Mouse (Mus musculus) gonadal fat pad, adult 2 months (tissue): ENCODE measurements around the gene Cdca7. TPM values are rescaled to one million over a fixed set of nuclear protein-coding genes. Genes with fewer than 3 reads are reported as not detected.

Experiments
- DNase-seq: peaks from one replicate; pipeline ENCODE4 v3.0.0-alpha.2; 2012; ENCODE audit warnings: low read depth
- polyA plus RNA-seq: library from polyadenylated mRNA; depleted of rRNA; stranded (reverse); fragments of >200 nt; gene quantifications from 2 replicates; pipeline ENCODE4 v1.2.3, GENCODE M21; 2012

The Cdca7 gene
- polyA plus RNA-seq, 1 experiment: 5.6 TPM

DNA sequence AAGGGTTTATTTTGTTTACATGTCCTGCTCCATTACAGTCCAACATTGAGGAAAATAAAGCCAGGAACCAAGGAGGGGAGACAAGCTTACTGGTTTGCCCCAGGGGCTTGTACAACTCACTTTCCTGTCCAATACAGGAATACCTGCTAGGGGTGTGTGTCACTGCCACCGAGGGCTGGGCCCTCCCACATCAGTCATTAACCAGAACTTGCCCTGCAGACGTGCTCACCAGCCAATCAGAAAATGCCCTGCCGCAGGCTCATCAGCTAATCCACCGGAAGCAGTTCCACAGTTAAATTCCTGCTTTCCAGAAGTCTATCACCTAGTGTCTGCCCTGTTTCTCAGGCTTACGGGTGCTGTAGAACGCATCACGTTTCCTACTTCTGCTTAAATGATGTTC lies 15.7 kb downstream of the Cdca7 start:
- DNase-seq: no peak

DNA sequence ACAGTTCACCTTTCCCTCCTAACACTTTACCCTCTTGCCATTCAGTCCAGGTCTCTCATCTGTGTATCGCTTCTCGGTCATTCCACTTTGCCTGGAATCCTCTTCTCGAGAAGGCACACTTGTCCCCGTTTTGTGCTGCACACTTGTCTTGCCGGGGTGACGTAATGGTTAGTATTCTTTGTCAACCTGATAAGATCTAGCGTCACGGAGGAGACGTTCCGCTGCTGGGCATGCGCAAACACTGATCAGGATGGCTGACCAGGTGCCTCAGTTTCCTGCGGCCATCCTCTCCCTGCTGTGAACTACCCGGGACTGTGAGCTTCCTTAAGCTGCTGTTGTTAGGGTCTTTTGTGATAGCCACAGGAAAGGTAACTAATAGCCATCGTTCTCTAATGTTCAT lies 17.1 kb downstream of the Cdca7 start:
- no peak for DNase-seq

DNA sequence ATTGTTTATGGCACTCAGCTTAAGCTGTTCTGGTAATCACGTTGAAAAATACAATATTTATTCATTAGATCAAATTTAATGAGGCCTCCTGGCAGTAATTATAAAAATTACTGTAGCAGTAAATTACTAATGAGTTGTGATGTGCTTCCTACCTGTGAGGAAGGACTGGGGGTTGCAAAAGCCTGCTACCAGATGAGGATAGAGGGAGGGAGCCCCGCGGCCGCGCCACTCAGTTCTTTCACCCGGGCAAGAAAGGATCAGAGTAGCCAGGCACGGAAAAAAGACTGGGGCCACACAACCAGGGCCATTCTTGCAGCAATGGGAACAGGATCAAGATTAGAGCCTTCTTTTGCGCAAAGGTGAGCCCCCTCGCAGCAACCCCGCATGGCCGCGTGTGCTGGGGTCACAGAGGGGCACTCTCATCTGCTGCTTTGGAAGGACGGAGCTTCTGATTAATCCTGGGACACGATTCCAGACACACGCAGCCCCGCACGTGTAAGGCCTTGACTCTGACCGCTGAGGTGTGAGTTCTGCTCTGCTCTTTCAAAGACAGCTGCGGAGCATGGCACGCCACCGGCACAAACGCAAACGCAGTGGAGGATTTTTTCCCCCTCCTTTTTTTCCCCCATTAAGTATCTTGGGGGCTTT lies 23.2 kb downstream of the Cdca7 start:
- DNase-seq: no peak

DNA sequence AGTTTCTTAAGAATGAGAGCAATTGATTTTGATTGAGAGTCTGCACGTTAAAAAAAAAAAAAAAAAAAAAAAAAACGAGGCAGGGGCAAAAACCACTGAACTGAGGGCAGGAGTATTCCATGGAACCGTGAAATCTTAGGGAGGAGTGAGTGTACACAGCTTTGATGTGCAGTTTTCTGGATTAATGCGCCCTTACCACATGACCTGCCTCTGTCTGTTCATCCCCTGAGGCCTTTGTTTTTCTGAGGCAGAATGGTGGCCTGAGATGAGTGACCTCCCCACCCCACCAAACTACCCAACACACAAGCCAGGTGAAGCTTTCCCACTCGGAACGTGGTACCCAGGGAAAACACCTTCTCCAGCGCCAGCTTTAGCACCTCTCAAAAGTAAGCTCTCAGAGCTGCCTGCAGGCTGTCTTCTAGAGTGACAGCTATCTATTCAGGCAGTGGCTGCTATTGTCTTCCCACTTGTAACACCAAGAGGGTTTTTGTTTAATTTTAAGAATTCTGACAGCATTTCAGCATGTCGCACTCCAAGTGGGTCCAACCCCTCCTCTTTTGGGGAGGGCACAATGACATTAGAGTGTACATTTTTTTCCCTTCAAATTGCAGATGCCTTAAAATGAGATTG lies 23.9 kb downstream of the Cdca7 start:
- no peak for DNase-seq

DNA sequence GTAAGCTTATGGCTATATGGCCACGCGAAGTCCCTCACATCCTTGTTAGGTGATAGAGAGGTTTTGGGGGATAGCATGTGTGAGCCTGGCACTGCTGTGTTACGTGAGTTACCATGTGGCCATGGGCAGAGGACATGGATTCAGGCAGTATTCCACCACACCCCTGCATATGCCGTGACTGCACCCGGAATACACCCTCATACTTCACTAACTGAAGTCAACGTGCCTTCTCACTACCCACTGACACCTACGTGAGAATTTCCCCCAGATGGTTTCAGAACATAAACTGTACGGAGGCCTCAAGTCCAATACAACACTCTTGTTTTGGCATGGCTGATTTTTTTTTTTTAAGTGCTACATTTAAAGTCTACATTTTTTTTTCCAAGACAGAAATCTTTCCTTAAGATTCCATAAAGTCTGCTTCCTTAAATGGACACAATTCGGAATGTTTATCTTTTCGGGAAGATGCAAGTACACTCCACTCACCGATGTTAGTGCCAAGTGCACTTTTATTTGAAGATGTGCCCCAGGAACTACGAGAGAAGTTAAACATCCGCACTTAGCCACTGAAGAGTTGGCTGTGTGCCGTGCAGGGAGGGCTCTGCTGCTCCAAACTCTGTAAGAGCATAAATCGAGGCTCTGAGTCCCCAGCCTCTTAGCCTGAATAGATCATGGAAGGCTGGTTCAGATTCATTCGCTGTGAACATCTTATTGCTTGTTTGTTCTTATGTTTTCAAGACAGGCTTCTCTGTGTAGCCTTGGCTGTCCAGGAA lies 26.3 kb downstream of the Cdca7 start:
- DNase-seq: no peak

DNA sequence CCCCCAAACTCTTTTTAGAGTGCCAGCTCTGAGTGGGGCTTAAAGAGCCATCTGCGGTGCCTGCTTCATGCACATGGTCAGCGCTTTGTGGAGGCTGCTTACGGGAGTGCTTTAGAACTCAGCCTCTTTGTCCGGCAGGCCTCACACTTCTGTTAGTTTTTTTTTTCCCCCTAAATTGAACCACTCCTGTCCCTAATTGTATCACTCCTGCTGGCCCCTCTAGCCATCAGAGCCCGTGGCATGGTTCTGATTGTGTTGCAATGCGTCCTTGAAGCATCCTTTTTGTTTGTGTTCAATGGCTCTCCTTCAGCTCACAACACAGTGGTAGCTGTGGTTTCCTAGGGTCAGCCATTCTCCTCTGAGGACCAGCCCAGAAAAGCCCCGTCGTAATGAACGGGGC lies 27.7 kb downstream of the Cdca7 start:
- no peak for DNase-seq

DNA sequence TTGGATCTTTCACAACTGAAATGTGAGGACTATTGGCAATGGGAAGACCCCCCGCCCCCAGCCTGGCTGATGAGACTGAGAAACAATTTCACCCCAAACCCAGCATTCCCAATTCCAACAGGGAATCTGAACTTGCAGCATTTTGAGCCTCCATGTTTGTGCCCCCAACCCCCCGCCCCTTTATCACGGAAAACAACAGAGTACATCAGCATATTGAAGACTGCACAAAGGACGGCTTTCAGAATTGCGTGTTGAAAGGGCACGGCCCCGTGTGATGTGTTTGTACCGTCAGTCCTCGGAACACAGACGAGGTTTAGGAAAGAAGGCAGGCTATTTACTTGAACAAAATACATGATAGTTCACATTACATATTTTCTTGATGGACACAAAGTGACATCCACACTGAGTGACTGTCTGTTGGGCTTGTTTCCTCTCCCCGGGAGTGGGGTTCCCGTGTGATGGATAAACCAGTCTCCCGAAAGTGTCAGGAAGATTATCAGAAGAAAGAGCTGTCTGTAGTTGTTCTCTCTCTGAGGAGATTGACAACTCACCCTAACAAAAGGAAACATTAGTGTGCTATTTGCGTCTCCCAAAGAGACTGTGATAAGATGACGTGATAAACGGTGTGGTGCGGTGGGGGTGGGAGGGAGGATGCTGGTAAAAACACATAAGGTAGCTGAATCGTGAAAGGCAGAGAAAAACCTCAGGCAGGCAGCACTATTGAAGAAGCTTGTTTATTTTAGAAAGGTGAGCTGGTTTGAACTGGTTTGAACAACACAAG lies 32.1 kb downstream of the Cdca7 start:
- no peak for DNase-seq

DNA sequence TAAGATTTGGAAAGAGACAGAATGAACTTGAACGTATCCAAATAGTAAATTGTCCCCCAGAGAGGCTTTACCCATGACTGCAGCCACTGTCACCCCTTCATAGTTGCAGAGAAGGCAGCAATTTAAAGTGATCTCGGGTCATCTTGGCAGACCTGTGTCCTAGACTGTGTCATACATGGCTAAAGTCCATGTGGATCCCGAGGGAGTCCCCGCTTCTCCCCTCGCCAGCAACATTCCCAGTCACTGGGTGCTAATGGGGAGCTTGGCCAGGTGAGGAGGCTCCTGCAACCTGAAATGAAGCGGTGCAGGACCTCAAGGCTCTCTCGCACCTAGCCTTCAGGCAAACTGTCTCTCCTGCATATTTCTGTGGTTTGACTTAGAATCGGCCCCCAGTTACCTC lies 32.9 kb downstream of the Cdca7 start:
- no peak for DNase-seq

DNA sequence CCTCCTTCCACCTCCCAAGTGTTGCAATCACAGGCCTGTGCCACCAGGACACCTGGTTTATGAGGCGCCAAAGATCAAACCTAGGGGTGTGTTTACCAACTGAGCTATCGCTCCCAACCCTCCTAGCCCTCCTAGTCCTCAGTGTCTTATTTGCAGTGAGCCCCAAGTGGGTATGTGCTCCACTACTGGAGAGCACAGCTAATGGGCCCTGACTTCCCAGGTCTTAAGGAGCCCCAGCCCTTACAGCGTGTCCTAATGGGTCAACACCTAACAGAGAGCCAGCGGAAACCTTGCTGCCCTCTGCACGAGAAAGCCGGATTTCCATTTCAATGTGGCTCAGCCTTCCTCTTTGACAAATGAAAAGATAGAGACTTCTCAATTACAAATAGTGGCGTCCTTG lies 39.6 kb downstream of the Cdca7 start:
- DNase-seq: no peak

DNA sequence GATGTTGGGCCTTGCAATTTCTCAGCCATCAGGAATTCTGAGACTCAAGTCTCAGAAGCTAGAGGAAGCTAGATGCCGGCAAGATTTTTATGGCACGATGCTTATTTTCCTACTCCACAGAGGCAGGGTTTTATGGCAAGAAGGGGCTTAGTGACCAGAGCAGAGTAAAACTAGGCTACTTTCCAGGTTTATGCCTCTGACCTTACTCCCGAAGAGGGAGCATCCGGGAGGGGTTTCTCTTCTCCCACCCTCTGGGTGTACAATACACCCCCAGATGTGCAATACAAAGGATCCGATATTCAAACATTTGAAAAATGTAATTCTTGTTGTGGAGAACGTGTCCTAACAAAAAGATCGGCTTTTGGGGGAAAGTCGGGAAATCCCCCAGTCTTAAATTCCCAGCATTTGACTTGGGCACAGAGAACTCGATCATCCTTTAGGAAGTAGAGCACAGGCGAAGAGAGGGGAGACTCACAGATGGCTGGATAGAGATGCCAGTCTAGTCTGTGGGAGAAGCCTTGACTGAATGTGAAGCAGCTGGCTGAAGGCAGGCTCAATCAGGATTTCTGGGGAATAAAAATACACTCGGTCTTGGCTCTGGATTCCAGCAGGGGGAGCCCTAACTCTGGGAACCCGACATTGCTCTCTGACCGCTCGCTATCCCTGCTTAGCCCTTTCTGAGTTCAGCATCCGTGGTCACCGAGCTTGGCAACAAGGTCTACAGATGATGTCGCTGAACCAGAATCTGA lies 40.2 kb downstream of the Cdca7 start:
- no peak for DNase-seq

DNA sequence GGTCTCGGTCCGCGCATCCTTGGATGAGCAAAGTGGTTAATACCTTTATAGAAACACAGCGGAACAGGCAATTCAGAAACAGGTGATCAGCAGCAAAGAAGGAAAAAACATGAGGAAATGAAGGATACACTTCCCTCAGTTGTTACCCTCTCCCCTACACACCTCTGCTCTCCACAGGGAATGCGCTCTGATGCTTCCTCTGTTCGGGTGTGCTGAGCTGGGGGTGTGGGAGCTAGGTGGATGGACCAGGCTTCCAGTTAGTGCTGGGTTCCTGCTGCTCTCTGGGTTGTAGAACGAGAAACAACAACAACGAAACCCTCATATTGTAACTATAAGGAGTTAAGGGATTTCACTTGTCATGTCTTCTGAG lies 40.7 kb downstream of the Cdca7 start:
- DNase-seq: no peak

DNA sequence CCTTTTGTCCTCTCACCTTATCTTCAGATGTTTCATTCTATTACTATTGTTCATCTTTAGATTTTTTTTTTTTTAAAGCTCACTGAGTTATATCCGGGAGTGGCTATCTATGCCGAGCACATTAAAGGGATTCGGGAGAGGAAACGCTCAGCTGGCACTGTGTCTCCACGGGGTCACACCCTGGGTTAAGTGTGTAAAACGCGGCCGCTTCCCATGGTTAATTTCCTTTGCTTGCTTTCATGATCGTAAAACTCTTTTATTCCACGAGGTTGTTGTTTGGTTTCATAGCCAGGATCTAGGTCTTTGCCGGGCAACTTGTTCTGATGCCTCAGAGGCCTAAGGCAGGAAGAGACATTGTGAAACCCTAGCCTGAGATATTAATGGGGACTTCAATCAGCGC lies 48.1 kb downstream of the Cdca7 start:
- no peak for DNase-seq

DNA sequence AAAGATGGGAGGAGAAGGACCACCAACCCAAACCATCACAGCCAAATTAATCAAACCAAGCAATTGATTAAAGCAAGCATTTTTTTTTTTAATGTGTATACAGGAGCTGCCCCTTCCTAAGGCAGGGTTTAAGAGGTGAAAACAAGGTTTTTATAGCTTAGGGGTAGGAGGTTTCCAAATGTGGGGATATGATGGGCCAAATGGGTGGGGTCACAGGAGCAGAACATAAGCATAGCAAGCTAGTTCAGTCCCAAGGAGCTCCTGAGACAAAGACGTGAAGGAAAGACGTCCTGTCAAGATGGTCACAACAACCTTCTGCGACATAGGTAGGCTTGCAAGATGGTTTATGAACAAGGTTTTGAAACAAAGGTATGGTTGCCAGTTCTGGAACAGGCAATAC lies 49.6 kb downstream of the Cdca7 start:
- DNase-seq: no peak

DNA sequence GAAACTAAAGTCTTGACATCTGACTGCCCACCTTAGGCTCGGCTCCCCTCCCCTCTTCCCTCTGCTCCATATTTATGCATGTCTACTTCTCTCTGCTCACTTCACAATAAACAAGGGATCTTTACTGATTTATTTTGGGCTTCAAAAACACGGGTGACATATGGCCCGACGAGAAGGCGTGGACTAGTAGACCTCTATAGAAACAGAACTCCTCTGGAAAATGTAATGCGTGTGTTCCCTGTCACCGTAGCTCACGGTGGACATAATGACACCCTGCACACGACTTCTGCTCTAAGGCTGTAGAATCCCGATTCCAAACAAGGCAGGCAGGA lies 53.0 kb downstream of the Cdca7 start:
- no peak for DNase-seq

DNA sequence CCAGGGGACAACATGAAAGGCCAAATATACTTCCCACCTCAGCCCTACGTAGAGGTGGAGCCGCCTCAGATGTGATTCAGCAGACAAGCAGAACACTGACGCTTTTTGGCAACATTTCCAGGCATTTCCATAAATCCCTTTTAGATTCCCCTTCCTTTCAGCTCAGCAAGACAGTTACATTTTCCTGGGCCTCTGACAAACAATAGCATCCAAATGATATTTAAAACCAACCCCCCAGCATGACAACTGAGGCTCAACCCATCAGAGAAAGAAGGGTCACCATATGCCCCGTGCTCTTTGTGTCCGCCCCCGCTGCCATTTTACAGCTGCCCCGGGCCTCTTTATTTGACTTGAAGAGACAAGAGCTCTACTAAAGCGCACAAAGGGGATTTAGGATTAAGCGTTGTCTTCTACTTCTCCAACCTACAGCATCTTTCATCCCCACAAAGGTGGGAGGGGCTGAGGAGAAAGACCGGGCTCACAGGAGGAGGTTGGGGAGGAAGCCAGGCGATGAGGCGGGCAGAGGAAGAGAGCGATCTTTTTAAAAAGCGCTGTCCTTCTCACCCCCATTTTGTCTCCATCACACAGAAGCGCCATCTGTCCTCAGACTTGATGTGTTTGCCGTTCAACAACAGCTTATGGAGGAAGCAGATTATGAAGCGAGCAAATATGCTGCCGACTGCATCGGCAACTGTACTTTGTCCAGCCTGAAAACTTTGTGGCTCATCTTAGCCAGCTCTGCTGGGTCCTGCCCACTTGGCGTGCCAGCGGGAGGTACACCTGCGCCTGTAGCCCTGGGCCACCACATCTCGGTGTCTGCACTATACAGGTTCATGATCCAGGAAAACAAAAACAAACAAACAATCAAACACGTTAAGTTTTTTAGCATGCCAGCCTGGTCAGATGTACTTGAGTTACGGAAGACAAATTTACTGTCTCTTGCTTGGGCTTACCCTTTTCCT lies 53.7 kb downstream of the Cdca7 start:
- no peak for DNase-seq

DNA sequence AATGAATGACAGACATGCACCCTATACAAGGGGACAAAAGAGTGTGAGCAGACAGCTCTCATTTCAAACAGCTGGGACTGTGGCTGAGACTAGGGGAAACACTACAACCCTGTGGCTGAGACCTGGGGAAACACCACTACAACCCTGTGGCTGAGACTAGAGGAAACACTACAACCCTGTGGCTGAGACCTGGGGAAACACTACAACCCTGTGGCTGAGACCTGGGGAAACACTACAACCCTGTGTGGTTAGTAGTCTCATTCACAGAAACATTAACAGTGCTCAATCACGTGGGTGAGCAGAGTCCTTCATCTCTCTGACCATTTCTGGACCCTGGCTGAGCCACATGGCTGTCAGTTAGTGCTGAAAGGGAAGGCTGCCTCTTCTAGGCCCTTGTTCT lies 59.9 kb downstream of the Cdca7 start:
- DNase-seq: no peak
